Mouse (Mus musculus): Measurements from ENCODE around the gene Usp32. TPM values are rescaled to one million over a fixed set of nuclear protein-coding genes. Genes with fewer than 3 reads are reported as not detected.
A peak's percentile ranks its signal among the peaks of the same experiment; 100 is the strongest.

The Usp32 gene
- polyA plus RNA-seq, 1 experiment = 2.8 TPM

DNA sequence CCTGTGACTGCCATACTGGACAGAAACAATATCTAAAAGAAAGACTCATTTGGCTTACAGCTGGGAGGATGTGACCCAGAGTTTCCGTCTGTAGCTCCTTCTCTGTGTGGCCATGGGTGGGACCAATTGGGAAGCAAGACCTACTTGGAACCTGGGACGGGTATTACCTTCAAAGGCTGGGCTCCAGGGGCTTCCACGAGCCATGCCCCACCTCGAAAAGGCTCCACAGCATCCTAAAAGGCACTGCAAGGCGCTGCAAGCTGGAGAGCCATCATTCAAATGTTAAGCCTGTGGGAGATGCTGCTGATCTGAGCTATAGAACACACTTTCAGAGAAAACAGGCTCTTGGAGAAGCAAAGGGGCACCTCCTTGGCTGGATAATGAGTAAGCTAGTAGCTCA lies 166.3 kb downstream of the Usp32 start:
- Histone ChIP-seq H3K4me1 (ENCODE audit: control insufficient read depth, insufficient read depth, insufficient read length, low read length) (peaks cover 39% of the 10 kb centered on the region), H3K27me3 (ENCODE audit: control insufficient read depth, insufficient read depth, low read length) (no peaks in the 10 kb centered on the region), H3K36me3 (ENCODE audit: control insufficient read depth, insufficient read depth, low read length) (no peaks in the 10 kb centered on the region), H3K4me3 (ENCODE audit: low read depth, low read length) (no peak overlapping the region), H3K27ac (ENCODE audit: insufficient read depth, low read depth, low read length) (no peak overlapping the region)
- 77% methylated on average over 5 of the region's 5 CpGs for WGBS
- no peak for TF ChIP-seq POLR2A (IDR thresholded peaks at IDR 0.05; ENCODE audit: low read depth, low read length)
- no peak for TF ChIP-seq CTCF (IDR thresholded peaks at IDR 0.05; ENCODE audit: extremely low read depth, insufficient read length, insufficient replicate concordance, low read depth, low read length)

DNA sequence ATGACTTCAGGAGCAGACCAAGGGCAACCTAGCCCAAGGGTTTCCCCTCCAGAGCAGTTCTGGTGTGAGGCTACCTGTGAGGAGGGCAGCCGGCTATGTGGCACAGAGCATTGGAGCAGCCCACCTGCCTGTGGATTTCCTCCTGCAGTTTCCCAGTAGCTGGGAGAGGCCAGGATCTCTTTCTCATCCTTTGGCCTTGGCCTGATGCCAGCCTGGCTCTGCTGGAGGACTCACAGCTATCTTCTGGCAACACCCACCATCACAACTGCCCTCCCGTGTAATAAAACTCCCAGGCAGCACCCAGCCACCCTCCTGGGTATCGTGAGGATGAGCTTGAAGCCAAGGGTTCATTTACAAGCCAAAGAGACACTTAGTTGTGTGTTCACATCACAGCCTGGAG lies 167.9 kb downstream of the Usp32 start:
- WGBS = 14% methylated on average over 3 of the region's 3 CpGs
- TF ChIP-seq CTCF (IDR thresholded peaks at IDR 0.05; ENCODE audit: extremely low read depth, insufficient read length, insufficient replicate concordance, low read depth, low read length) = no peak
- TF ChIP-seq POLR2A (IDR thresholded peaks at IDR 0.05; ENCODE audit: low read depth, low read length) = no peak
- Histone ChIP-seq H3K36me3 (ENCODE audit: control insufficient read depth, insufficient read depth, low read length) (no peaks in the 10 kb centered on the region), H3K27me3 (ENCODE audit: control insufficient read depth, insufficient read depth, low read length) (no peaks in the 10 kb centered on the region), H3K4me1 (ENCODE audit: control insufficient read depth, insufficient read depth, insufficient read length, low read length) (peaks cover 45% of the 10 kb centered on the region), H3K27ac (ENCODE audit: insufficient read depth, low read depth, low read length) (peak overlapping the region; percentile 69), H3K4me3 (ENCODE audit: low read depth, low read length) (0 out of 2 replicates have a peak overlapping the region, but pooled peaks have one; percentile 21)

DNA sequence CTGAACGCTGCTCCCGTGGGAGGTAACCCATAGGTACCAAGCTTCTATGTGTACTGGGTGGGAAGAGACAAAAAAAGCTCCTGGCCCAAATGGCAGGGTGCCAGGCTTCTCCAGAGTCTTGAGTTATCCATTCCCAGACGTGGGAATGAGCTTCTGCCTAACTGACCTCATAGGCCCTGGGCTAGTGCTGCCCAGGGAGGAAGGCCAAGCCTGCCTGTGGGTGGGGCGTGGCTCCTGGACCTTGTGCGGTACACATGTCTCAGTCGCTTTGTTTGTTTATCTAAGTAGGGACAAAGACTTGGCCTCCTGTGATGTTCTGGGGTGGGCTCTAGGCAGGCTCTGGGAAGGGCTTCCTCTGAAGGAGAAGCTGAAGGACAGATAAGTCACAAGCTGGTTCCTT lies 171.2 kb downstream of the Usp32 start:
- Histone ChIP-seq H3K36me3 (ENCODE audit: control insufficient read depth, insufficient read depth, low read length) (peaks cover 5% of the 10 kb centered on the region; the same call in 1 of the 2 replicates), H3K4me3 (ENCODE audit: low read depth, low read length) (no peak overlapping the region), H3K27me3 (ENCODE audit: control insufficient read depth, insufficient read depth, low read length) (no peaks in the 10 kb centered on the region), H3K4me1 (ENCODE audit: control insufficient read depth, insufficient read depth, insufficient read length, low read length) (peaks cover 48% of the 10 kb centered on the region), H3K27ac (ENCODE audit: insufficient read depth, low read depth, low read length) (peak overlapping the region; percentile 17; the same call in 1 of the 2 replicates)
- TF ChIP-seq POLR2A (IDR thresholded peaks at IDR 0.05; ENCODE audit: low read depth, low read length) (no peak), CTCF (IDR thresholded peaks at IDR 0.05; ENCODE audit: extremely low read depth, insufficient read length, insufficient replicate concordance, low read depth, low read length) (no peak)
- 32% methylated on average over 6 of the region's 6 CpGs for WGBS

DNA sequence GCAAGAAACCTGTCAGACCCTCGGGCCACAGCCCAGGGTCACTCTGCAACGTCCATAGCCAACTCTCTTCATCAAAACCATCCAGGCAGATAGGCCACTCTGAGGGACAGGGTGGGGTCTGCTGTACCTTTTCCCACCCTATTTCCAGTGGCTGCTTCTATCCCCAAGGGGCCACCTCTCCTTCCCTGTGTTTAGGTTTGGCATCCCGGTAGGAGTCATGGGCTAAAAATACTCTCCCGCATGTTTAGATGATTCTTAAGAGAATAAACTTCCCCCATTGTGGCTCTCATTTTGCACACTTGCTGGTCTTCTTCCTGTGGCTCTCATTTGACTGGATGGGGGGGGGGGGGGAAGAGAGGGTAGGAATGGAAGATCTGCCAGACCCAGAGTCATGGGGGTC lies 171.7 kb downstream of the Usp32 start:
- H3K27ac ChIP-seq (ENCODE audit: insufficient read depth, low read depth, low read length) = no peak overlapping the region
- H3K4me3 ChIP-seq (ENCODE audit: low read depth, low read length) = no peak overlapping the region
- 79% methylated on average over 4 of the region's 4 CpGs for WGBS
- no peak for TF ChIP-seq CTCF (IDR thresholded peaks at IDR 0.05; ENCODE audit: extremely low read depth, insufficient read length, insufficient replicate concordance, low read depth, low read length)
- TF ChIP-seq POLR2A (IDR thresholded peaks at IDR 0.05; ENCODE audit: low read depth, low read length) = no peak
- H3K4me1 ChIP-seq (ENCODE audit: control insufficient read depth, insufficient read depth, insufficient read length, low read length) = peaks cover 48% of the 10 kb centered on the region
- H3K27me3 ChIP-seq (ENCODE audit: control insufficient read depth, insufficient read depth, low read length) = no peaks in the 10 kb centered on the region
- H3K36me3 ChIP-seq (ENCODE audit: control insufficient read depth, insufficient read depth, low read length) = peaks cover 5% of the 10 kb centered on the region; the same call in 1 of the 2 replicates

DNA sequence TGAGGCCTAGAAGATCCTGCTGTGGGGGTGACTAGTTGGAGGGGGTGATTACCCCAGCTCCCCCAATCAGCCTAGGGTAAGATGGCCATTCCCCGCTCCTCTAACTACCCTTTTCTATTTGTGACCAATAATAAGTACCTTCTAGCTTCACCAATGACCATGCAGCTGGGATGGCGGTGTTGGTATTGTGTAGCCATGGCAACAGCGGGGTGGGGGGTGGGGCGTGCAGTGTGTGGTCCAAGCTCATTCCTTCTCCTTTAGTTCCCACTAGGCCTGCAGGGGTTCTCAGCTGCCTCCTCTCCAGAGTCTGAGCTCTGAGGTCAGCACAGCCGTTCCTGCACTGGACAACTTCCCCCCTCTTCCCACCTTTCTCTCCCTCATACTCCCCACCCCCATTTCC lies 172.8 kb downstream of the Usp32 start:
- H3K27ac ChIP-seq (ENCODE audit: insufficient read depth, low read depth, low read length) = no peak overlapping the region
- H3K36me3 ChIP-seq (ENCODE audit: control insufficient read depth, insufficient read depth, low read length) = peaks cover 5% of the 10 kb centered on the region; the same call in 1 of the 2 replicates
- no peak overlapping the region for H3K4me3 ChIP-seq (ENCODE audit: low read depth, low read length)
- TF ChIP-seq POLR2A (IDR thresholded peaks at IDR 0.05; ENCODE audit: low read depth, low read length) (no peak), CTCF (IDR thresholded peaks at IDR 0.05; ENCODE audit: extremely low read depth, insufficient read length, insufficient replicate concordance, low read depth, low read length) (no peak)
- peaks cover 52% of the 10 kb centered on the region for H3K4me1 ChIP-seq (ENCODE audit: control insufficient read depth, insufficient read depth, insufficient read length, low read length)
- H3K27me3 ChIP-seq (ENCODE audit: control insufficient read depth, insufficient read depth, low read length) = no peaks in the 10 kb centered on the region
- WGBS = 69% methylated on average over 5 of the region's 5 CpGs

DNA sequence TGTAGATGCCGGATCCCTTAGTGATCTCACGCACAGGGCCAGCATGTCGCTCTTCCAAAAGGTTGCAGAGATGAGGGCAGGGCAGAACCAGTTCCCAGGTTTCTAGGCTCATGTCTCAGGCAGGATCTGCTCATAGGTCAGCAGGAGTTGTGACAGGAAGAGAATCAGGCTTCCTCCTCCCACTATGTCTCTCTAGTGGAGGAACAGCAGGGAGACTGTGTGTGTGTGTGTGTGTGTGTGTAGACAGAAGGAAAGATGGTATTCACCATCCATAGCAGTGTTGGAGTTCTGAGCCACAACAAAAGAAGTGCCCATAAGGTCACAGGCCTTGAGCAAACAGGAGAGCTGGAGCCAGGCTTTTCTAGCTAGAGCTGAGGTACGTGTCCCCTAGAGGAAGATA lies 173.3 kb downstream of the Usp32 start:
- TF ChIP-seq CTCF (IDR thresholded peaks at IDR 0.05; ENCODE audit: extremely low read depth, insufficient read length, insufficient replicate concordance, low read depth, low read length) = no peak
- no peak for TF ChIP-seq POLR2A (IDR thresholded peaks at IDR 0.05; ENCODE audit: low read depth, low read length)
- Histone ChIP-seq H3K27me3 (ENCODE audit: control insufficient read depth, insufficient read depth, low read length) (no peaks in the 10 kb centered on the region), H3K27ac (ENCODE audit: insufficient read depth, low read depth, low read length) (no peak overlapping the region), H3K4me1 (ENCODE audit: control insufficient read depth, insufficient read depth, insufficient read length, low read length) (peaks cover 52% of the 10 kb centered on the region), H3K36me3 (ENCODE audit: control insufficient read depth, insufficient read depth, low read length) (peaks cover 5% of the 10 kb centered on the region; the same call in 1 of the 2 replicates), H3K4me3 (ENCODE audit: low read depth, low read length) (no peak overlapping the region)
- 85% methylated on average over 4 of the region's 4 CpGs for WGBS

DNA sequence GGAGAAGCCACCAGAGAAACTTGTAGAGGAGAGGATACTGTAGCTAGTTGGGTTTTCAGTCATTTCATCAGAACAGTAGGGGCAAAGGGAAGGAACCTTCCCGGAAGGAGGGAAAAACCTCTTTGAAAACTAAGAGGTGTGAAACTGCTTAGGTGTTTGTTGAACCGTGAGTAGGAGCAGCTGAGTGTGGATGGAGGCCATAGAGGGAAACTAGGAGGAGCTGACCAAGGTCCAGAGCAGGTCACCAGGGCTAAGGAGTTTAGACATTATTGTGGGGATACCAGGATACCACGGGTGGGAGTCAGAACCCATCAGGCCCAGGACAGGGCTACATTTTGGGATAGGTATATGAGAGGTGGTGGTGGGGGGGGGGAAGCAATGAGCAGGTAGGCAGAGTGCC lies 176.4 kb downstream of the Usp32 start:
- H3K36me3 ChIP-seq (ENCODE audit: control insufficient read depth, insufficient read depth, low read length) = peaks cover 5% of the 10 kb centered on the region; the same call in 1 of the 2 replicates
- TF ChIP-seq POLR2A (IDR thresholded peaks at IDR 0.05; ENCODE audit: low read depth, low read length) = no peak
- no peak for TF ChIP-seq CTCF (IDR thresholded peaks at IDR 0.05; ENCODE audit: extremely low read depth, insufficient read length, insufficient replicate concordance, low read depth, low read length)
- H3K27ac ChIP-seq (ENCODE audit: insufficient read depth, low read depth, low read length) = no peak overlapping the region
- H3K4me3 ChIP-seq (ENCODE audit: low read depth, low read length) = no peak overlapping the region
- peaks cover 59% of the 10 kb centered on the region for H3K4me1 ChIP-seq (ENCODE audit: control insufficient read depth, insufficient read depth, insufficient read length, low read length)
- no peaks in the 10 kb centered on the region for H3K27me3 ChIP-seq (ENCODE audit: control insufficient read depth, insufficient read depth, low read length)
- 65% methylated on average over 3 of the region's 3 CpGs for WGBS

Measured in small intestine, adult 2 months (tissue).